Mouse (Mus musculus): ENCODE measurements around the gene Mcub.

DNA sequence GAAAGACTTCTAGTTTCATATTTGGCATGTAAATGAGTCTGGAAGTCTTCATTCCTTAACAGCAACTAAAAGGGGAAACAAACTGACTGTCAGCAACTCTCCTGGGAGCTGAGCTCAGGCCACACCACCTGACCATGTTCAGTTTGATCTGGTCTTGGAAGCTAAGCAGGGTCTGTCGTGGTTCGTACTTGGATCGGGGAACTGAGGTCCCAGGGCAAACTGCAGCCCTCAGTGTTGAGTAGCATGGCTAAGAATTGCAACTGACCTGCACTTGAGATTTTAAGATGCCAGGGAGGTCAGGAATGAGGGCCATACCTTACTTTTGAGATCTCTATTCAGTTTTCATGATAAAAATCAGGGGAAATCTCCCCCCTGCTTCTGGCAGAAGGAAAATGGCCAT, 44.1 kb downstream of the Mcub start:
- TF ChIP-seq ZC3H11A (IDR thresholded peaks at IDR 0.05; ENCODE audit: borderline replicate concordance, low read depth, low read length) (no peak), CHD2 (IDR thresholded peaks at IDR 0.05; ENCODE audit: low read depth, low read length) (no peak), HCFC1 (IDR thresholded peaks at IDR 0.05; ENCODE audit: borderline replicate concordance, insufficient read depth, low read length) (no peak)

All from ES-E14 (cell line).